Mouse (Mus musculus) erythroblast, embryonic 14.5 days (primary cell): ENCODE measurements around the gene Kcnj4. TPM values are rescaled to one million over a fixed set of nuclear protein-coding genes. Genes with fewer than 3 reads are reported as not detected.

Experiments used
- H3K27me3 ChIP-seq: 2 replicates; pipeline ENCODE4 v1.6.1; 2012; ENCODE audit warnings: inconsistent platforms; ENCODE audit not compliant: control insufficient read depth
- H3K36me3 ChIP-seq: 2 replicates; pipeline ENCODE4 v1.6.1; 2012; ENCODE audit warnings: mild to moderate bottlenecking, inconsistent platforms; ENCODE audit not compliant: control insufficient read depth
- H3K4me1 ChIP-seq: 2 replicates; pipeline ENCODE4 v1.6.1; 2012; ENCODE audit warnings: inconsistent platforms; ENCODE audit not compliant: control insufficient read depth
- H3K4me3 ChIP-seq: replicated peaks from 2 replicates; pipeline ENCODE3; 2012; ENCODE audit warnings: moderate library complexity, mild to moderate bottlenecking, inconsistent platforms
- H3K9me3 ChIP-seq: 2 replicates; pipeline ENCODE4 v1.6.1; 2012; ENCODE audit warnings: low read length, inconsistent platforms, mixed read lengths; ENCODE audit not compliant: control insufficient read depth
- GATA1 ChIP-seq: IDR thresholded peaks from 2 replicates; pipeline ENCODE4 v1.6.1; 2012; ENCODE audit warnings: low read length, inconsistent platforms, mixed read lengths
- TAL1 ChIP-seq: IDR thresholded peaks from 3 replicates; pipeline ENCODE4 v1.6.1; 2012; ENCODE audit warnings: low read length, inconsistent platforms, mixed read lengths
- polyA plus RNA-seq: library from polyadenylated mRNA; stranded (reverse); fragments of >175 nt; gene quantifications from 2 replicates; pipeline ENCODE4 v1.2.3, GENCODE M21; 2012

Kcnj4 gene
- polyA plus RNA-seq, 1 experiment, result not detected

DNA sequence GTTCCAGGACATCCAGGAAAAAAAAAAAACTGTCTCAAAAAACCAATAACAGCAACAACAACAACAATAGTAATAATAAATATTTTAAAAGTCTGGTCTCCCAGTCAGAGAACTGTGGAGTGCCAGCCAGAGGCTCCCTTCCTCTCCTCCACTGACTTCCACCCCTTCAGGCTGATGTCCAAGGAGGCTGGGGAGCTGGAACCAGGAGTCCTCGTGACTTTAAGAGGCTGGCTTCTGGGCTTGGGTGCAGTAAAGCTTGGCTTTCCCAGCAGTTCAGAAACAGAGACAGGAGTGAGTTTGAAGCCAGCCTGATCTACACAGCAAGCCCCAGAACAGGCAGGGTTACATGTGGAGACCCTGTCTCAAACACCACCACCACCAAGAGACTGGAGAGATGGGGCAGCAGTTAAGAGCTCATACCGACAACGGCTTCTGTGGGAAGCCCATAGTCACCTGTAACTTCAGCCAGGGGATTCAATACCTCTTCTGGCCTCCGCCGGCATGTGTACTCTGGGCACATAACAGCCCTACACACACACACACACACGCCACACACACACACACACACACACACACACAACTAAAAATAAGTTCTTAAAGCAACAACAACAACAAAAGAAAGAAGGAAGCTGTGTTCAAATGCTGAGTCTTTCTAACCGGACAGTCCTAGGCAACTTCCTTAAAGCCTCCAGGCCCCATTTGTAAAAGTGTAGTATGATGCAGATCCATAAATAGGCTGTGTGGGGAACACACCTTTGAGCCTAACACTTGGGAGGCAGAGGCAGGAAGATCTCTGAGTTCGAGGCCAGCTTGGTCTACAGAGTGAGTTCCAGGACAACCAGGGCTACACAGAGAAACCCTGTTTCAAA is 59.0 kb downstream of the Kcnj4 start:
- Histone ChIP-seq H3K4me1 (peaks cover 3% of the 10 kb centered on the region; the same call in 1 of the 2 replicates), H3K27me3 (peaks cover 23% of the 10 kb centered on the region), H3K4me3 (no peak overlapping the region), H3K36me3 (no peaks in the 10 kb centered on the region), H3K9me3 (no peaks in the 10 kb centered on the region)
- TF ChIP-seq GATA1, result no peak
- no peak for TF ChIP-seq TAL1

- Histone ChIP-seq H3K4me1 (peaks cover 3% of the 10 kb centered on the region; the same call in 1 of the 2 replicates), H3K36me3 (no peaks in the 10 kb centered on the region), H3K4me3 (no peak overlapping the region), H3K9me3 (no peaks in the 10 kb centered on the region), H3K27me3 (peaks cover 28% of the 10 kb centered on the region)
- TF ChIP-seq GATA1, result no peak
- no peak for TF ChIP-seq TAL1
These were observed 61.1 kb downstream of the Kcnj4 start for GRCm38 (mm10) chr15:79443856-79444410.

DNA sequence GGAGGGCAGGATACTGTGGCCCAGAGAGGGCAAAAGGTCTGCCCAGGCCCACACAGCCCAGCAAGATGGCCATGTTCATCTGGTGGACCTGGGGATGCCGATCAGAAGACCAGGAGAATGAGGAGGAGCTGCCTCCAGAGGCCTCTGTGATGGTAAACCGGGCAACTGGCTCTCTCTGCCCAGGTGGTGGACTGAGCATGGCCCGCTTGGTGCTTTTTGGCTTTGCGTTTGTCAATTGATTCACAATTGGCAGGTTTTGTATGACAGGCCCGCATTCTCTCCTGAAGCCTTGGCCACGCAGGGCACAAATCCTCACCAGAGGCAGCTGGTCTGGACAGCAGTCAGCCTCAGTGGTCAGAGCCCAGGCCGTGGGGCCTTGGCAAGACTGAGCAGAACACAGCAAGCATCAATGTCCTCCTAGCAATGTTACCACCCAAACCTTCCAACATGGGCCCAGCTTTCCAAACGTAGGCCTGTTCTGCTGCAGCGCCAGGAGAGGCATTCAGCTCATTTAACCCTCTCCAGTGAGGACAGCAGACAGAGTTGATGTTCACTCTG is 62.0 kb downstream of the Kcnj4 start:
- Histone ChIP-seq H3K4me1 (peaks cover 3% of the 10 kb centered on the region; the same call in 1 of the 2 replicates), H3K9me3 (no peaks in the 10 kb centered on the region), H3K4me3 (no peak overlapping the region), H3K36me3 (no peaks in the 10 kb centered on the region), H3K27me3 (peaks cover 28% of the 10 kb centered on the region)
- TF ChIP-seq TAL1, result no peak
- no peak for TF ChIP-seq GATA1

GRCm38 (mm10) chr15:79442257-79442611 is 62.8 kb downstream of the Kcnj4 start:
- H3K4me3 ChIP-seq, result peak overlapping the region; percentile 26

GRCm38 (mm10) chr15:79441331-79442256 is 63.4 kb downstream of the Kcnj4 start:
- peaks cover 28% of the 10 kb centered on the region for H3K27me3 ChIP-seq
- H3K4me1 ChIP-seq, result peaks cover 3% of the 10 kb centered on the region; the same call in 1 of the 2 replicates
- H3K4me3 ChIP-seq, result peak overlapping the region; percentile 61

More at GRCm38 (mm10) chr15:79442257-79442611, 62.8 kb downstream of the Kcnj4 start:
- no peaks in the 10 kb centered on the region for H3K36me3 ChIP-seq
- H3K4me1 ChIP-seq, result peaks cover 3% of the 10 kb centered on the region; the same call in 1 of the 2 replicates
- no peak for TF ChIP-seq GATA1
- no peak for TF ChIP-seq TAL1
- H3K27me3 ChIP-seq, result peaks cover 28% of the 10 kb centered on the region
- H3K9me3 ChIP-seq, result no peaks in the 10 kb centered on the region

DNA sequence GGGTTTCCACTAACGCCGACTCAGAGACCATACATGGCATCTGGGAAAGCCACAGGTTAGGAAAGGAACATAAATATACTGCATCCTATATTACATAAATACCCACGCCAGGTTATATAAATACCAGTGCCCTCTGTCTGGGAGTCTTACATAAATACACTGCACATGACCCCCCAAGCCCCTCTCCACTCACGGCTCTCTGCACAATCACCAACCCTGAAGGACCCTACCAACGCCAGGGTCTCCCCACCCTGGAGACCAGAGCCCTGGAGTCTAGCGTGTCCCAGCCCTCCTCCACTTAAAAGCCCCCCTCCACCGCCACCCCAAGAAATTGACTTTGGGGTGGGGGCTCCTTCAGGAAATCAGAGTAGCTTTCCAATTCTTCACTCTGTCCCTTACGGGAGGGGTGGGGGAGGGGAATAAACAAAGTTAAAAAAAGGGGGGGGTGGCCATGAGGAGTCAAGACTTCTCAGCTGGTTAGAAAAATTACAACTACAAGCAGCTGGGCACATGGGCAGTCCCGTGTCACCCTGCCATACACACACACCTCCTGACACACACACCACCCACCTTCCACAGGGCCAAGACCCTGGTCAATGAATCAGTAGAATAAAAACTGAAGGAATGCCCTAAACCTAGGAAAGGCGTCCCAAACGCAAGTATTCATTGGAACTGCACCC is 64.2 kb downstream of the Kcnj4 start:
- peak overlapping the region; percentile 61 for H3K4me3 ChIP-seq
- peaks cover 3% of the 10 kb centered on the region; the same call in 1 of the 2 replicates for H3K4me1 ChIP-seq
- H3K36me3 ChIP-seq, result no peaks in the 10 kb centered on the region
- TF ChIP-seq GATA1 (no peak), TAL1 (no peak)
- peaks cover 28% of the 10 kb centered on the region for H3K27me3 ChIP-seq
- no peaks in the 10 kb centered on the region for H3K9me3 ChIP-seq

More at GRCm38 (mm10) chr15:79441331-79442256, 63.4 kb downstream of the Kcnj4 start:
- no peaks in the 10 kb centered on the region for H3K36me3 ChIP-seq
- no peak for TF ChIP-seq GATA1
- TF ChIP-seq TAL1, result no peak
- H3K9me3 ChIP-seq, result no peaks in the 10 kb centered on the region

DNA sequence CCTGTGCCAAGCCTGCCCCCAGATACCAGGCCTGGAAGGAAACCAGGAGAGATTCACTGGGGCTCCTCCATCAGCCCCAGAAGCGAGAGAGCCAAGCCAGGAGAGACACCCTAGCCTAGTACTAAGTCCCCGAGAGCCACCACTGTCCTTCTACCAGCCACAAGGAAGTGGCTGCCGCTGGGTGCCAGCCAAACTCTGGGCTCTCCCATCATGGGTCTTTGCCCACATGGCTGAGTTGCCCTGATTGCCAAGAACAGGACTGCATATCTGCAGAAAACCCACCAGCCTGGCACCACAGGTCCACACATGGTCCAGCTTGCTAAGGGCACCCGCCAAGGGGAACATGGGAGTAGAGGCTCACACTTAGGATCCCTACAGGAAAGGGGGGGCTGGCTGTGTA is 64.8 kb downstream of the Kcnj4 start:
- H3K4me3 ChIP-seq, result no peak overlapping the region
- H3K36me3 ChIP-seq, result no peaks in the 10 kb centered on the region
- no peak for TF ChIP-seq GATA1
- TF ChIP-seq TAL1, result no peak
- H3K4me1 ChIP-seq, result peaks cover 9% of the 10 kb centered on the region
- peaks cover 28% of the 10 kb centered on the region for H3K27me3 ChIP-seq
- no peaks in the 10 kb centered on the region for H3K9me3 ChIP-seq

DNA sequence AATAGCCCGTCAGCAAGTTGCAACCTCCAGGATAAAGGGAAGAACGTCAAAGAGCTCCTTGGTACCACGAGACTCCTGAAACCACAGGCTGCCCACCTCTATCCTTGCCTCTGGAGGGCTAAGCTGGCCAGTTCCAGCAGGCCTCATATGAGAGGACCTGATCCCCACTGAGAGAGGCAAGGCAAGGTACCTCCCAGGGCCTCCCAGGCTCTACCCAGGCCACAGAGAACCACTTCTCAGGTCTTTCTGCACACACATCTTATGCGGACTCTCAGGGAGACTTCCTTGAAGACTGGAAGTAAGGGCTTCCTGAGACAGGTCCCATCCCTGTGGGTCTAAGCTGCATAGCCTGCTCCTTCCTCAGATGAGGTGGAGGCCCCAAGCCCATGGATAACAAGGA is 65.7 kb downstream of the Kcnj4 start:
- no peaks in the 10 kb centered on the region for H3K9me3 ChIP-seq
- H3K4me3 ChIP-seq, result no peak overlapping the region
- TF ChIP-seq GATA1 (no peak), TAL1 (no peak)
- peaks cover 28% of the 10 kb centered on the region for H3K27me3 ChIP-seq
- H3K4me1 ChIP-seq, result peaks cover 11% of the 10 kb centered on the region
- no peaks in the 10 kb centered on the region for H3K36me3 ChIP-seq
